Mouse (Mus musculus) liver, embryonic 15.5 days (tissue): ENCODE results near the gene Acsl6. TPM values are rescaled to one million over a fixed set of nuclear protein-coding genes. Genes with fewer than 3 reads are reported as not detected.
"Not testable (repeated sequence)": the region's sequence is repeated elsewhere in the genome, so short reads cannot be mapped to it uniquely, and the experiment has no call there.

Experiments
- ATAC-seq: fragments of 200-750 bp; cut with Nextera tagmentation; 2 replicates; pipeline ENCODE4 v1.8.0; 2017; ENCODE audit warnings: moderate number of reproducible peaks, mild to moderate bottlenecking, moderate library complexity; ENCODE audit not compliant: insufficient read depth
- H3K27ac ChIP-seq: fragments of 300-500 bp; sonication (generic); replicated peaks from 2 replicates; pipeline ENCODE4 v1.5.1; 2015; ENCODE audit warnings: mild to moderate bottlenecking, inconsistent platforms
- H3K27me3 ChIP-seq: fragments of 300-500 bp; sonication (generic); 2 replicates; pipeline ENCODE4 v1.6.1; 2015; ENCODE audit warnings: mild to moderate bottlenecking, inconsistent platforms
- H3K36me3 ChIP-seq: fragments of 300-500 bp; sonication (generic); replicated peaks from 2 replicates; pipeline ENCODE4 v1.6.1; 2015; ENCODE audit warnings: moderate library complexity, mild to moderate bottlenecking, inconsistent platforms
- H3K4me1 ChIP-seq: fragments of 300-500 bp; sonication (generic); replicated peaks from 2 replicates; pipeline ENCODE4 v1.6.1; 2015; ENCODE audit warnings: inconsistent platforms
- H3K4me2 ChIP-seq: fragments of 300-500 bp; sonication (generic); 2 replicates; pipeline ENCODE4 v1.6.1; 2015; ENCODE audit warnings: moderate library complexity, mild to moderate bottlenecking, inconsistent platforms
- H3K4me3 ChIP-seq: fragments of 300-500 bp; sonication (generic); replicated peaks from 2 replicates; pipeline ENCODE4 v1.5.1; 2015; ENCODE audit warnings: mild to moderate bottlenecking, inconsistent platforms
- H3K9ac ChIP-seq: fragments of 300-500 bp; sonication (generic); 2 replicates; pipeline ENCODE4 v1.6.1; 2015; ENCODE audit warnings: moderate library complexity, mild to moderate bottlenecking, inconsistent platforms
- H3K9me3 ChIP-seq: fragments of 300-500 bp; sonication (generic); replicated peaks from 2 replicates; pipeline ENCODE4 v1.6.1; 2016; ENCODE audit warnings: inconsistent platforms
- WGBS: fragments of 180-500 bp; shearing (Covaris S2); methylation state at CpG from one replicate; pipeline ENCODE4 v1.1.7; 2015; ENCODE audit warnings: mixed read lengths; ENCODE audit not compliant: insufficient replicate concordance; 5-methylcytosine and 5-hydroxymethylcytosine counted together
- polyA plus RNA-seq: library from polyadenylated mRNA; unstranded; fragments of >200 nt; fragmentation: Nextera tagmentation; extraction: Ambion mirVana; gene quantifications from 2 replicates; pipeline ENCODE4 v1.2.1, GENCODE M21; 2015

The Acsl6 gene
- polyA plus RNA-seq, 1 experiment from 2014 or later = 1.3 TPM

- Histone ChIP-seq H3K4me3 (no peak overlapping the region), H3K4me1 (no peaks in the 10 kb centered on the region), H3K27ac (no peak overlapping the region), H3K36me3 (no peaks in the 10 kb centered on the region), H3K9ac (no peak overlapping the region), H3K27me3 (no peaks in the 10 kb centered on the region), H3K9me3 (no peaks in the 10 kb centered on the region), H3K4me2 (no peak overlapping the region)
- WGBS = 54% methylated on average over 12 of the region's 12 CpGs
- ATAC-seq = no peak
Observed at GRCm38 (mm10) chr11:54293980-54294807, 9.4 kb upstream of the Acsl6 start.

- no peak overlapping the region for H3K4me3 ChIP-seq
- no peak overlapping the region for H3K27ac ChIP-seq
- no peaks in the 10 kb centered on the region for H3K36me3 ChIP-seq
- 56% methylated on average over 4 of the region's 4 CpGs for WGBS
- H3K4me1 ChIP-seq = no peaks in the 10 kb centered on the region
- H3K9ac ChIP-seq = no peak overlapping the region
- no peak overlapping the region for H3K4me2 ChIP-seq
- no peaks in the 10 kb centered on the region for H3K9me3 ChIP-seq
- no peak for ATAC-seq
- no peaks in the 10 kb centered on the region for H3K27me3 ChIP-seq
Observed at GRCm38 (mm10) chr11:54295971-54296370, 7.6 kb upstream of the Acsl6 start.

- Histone ChIP-seq H3K4me3 (no peak overlapping the region), H3K4me2 (no peak overlapping the region), H3K9me3 (no peaks in the 10 kb centered on the region), H3K4me1 (no peaks in the 10 kb centered on the region), H3K9ac (no peak overlapping the region), H3K36me3 (no peaks in the 10 kb centered on the region), H3K27ac (no peak overlapping the region), H3K27me3 (peaks cover 3% of the 10 kb centered on the region)
- WGBS = 73% methylated on average over 1 of the region's 1 CpGs
- no peak for ATAC-seq
Observed at GRCm38 (mm10) chr11:54296734-54297133, 6.9 kb upstream of the Acsl6 start.

GRCm38 (mm10) chr11:54297471-54297870, 6.1 kb upstream of the Acsl6 start:
- H3K4me1 ChIP-seq, H3K4me2 ChIP-seq, H3K4me3 ChIP-seq, H3K27ac ChIP-seq, H3K36me3 ChIP-seq, ATAC-seq, H3K9ac ChIP-seq, H3K9me3 ChIP-seq: not testable (repeated sequence)
- peaks cover 10% of the 10 kb centered on the region for H3K27me3 ChIP-seq
- WGBS = 80% methylated on average over 2 of the region's 2 CpGs

GRCm38 (mm10) chr11:54298777-54299176, 4.8 kb upstream of the Acsl6 start:
- no peak for ATAC-seq

GRCm38 (mm10) chr11:54301994-54302393, 1.6 kb upstream of the Acsl6 start:
- Histone ChIP-seq H3K36me3 (no peaks in the 10 kb centered on the region), H3K4me2 (no peak overlapping the region), H3K27me3 (peaks cover 51% of the 10 kb centered on the region), H3K9ac (no peak overlapping the region), H3K4me1 (0 out of 2 replicates have a peak, but pooled peaks cover 6% of the 10 kb centered on the region), H3K4me3 (no peak overlapping the region), H3K27ac (no peak overlapping the region), H3K9me3 (no peaks in the 10 kb centered on the region)
- no peak for ATAC-seq
- 65% methylated on average over 8 of the region's 8 CpGs for whole genome bisulfite sequencing

More at GRCm38 (mm10) chr11:54298777-54299176, 4.8 kb upstream of the Acsl6 start:
- Histone ChIP-seq H3K27me3 (peaks cover 23% of the 10 kb centered on the region), H3K27ac (no peak overlapping the region), H3K4me2 (no peak overlapping the region), H3K9me3 (no peaks in the 10 kb centered on the region), H3K4me1 (no peaks in the 10 kb centered on the region), H3K4me3 (no peak overlapping the region), H3K36me3 (no peaks in the 10 kb centered on the region), H3K9ac (no peak overlapping the region)

- ATAC-seq = no peak
- Histone ChIP-seq H3K4me3 (no peak overlapping the region), H3K9me3 (no peaks in the 10 kb centered on the region), H3K36me3 (no peaks in the 10 kb centered on the region), H3K4me2 (no peak overlapping the region), H3K4me1 (0 out of 2 replicates have a peak, but pooled peaks cover 6% of the 10 kb centered on the region), H3K27me3 (peaks cover 51% of the 10 kb centered on the region), H3K9ac (no peak overlapping the region), H3K27ac (no peak overlapping the region)
- WGBS = 69% methylated on average over 3 of the region's 3 CpGs
Observed at GRCm38 (mm10) chr11:54302606-54303005, 992 bp upstream of the Acsl6 start.

GRCm38 (mm10) chr11:54303076-54303727, 396 bp upstream of the Acsl6 start:
- Histone ChIP-seq H3K9me3 (no peaks in the 10 kb centered on the region), H3K27me3 (peaks cover 51% of the 10 kb centered on the region), H3K4me2 (no peak overlapping the region), H3K36me3 (no peaks in the 10 kb centered on the region), H3K9ac (no peak overlapping the region), H3K4me1 (0 out of 2 replicates have a peak, but pooled peaks cover 6% of the 10 kb centered on the region), H3K27ac (no peak overlapping the region), H3K4me3 (no peak overlapping the region)
- no peak for ATAC-seq
- 20% methylated on average over 6 of the region's 6 CpGs for WGBS

- 0 out of 2 replicates have a peak, but pooled peaks cover 6% of the 10 kb centered on the region for H3K4me1 ChIP-seq
- H3K36me3 ChIP-seq = no peaks in the 10 kb centered on the region
- H3K9ac ChIP-seq = no peak overlapping the region
- no peak overlapping the region for H3K27ac ChIP-seq
- H3K4me3 ChIP-seq = peak overlapping the region; percentile 36
- 4% methylated on average over 7 of the region's 7 CpGs for whole genome bisulfite sequencing
- no peak for ATAC-seq
- peaks cover 51% of the 10 kb centered on the region for H3K27me3 ChIP-seq
- no peaks in the 10 kb centered on the region for H3K9me3 ChIP-seq
- H3K4me2 ChIP-seq = peak overlapping the region; percentile 60
Observed at GRCm38 (mm10) chr11:54304471-54304873, 874 bp downstream of the Acsl6 start.

GRCm38 (mm10) chr11:54305331-54305730, 1.7 kb downstream of the Acsl6 start:
- Histone ChIP-seq H3K9ac (no peak overlapping the region), H3K4me2 (no peak overlapping the region), H3K4me3 (no peak overlapping the region), H3K9me3 (no peaks in the 10 kb centered on the region), H3K36me3 (no peaks in the 10 kb centered on the region), H3K27me3 (peaks cover 51% of the 10 kb centered on the region), H3K27ac (no peak overlapping the region), H3K4me1 (0 out of 2 replicates have a peak, but pooled peaks cover 6% of the 10 kb centered on the region)
- ATAC-seq = no peak
- WGBS = 55% methylated on average over 3 of the region's 3 CpGs

GRCm38 (mm10) chr11:54307139-54307816, 3.7 kb downstream of the Acsl6 start:
- H3K27me3 ChIP-seq = peaks cover 43% of the 10 kb centered on the region
- peaks cover 12% of the 10 kb centered on the region; the same call in 1 of the 2 replicates for H3K4me1 ChIP-seq
- H3K4me2 ChIP-seq = no peak overlapping the region
- WGBS = 38% methylated on average over 7 of the region's 7 CpGs
- no peak overlapping the region for H3K4me3 ChIP-seq
- ATAC-seq = no peak
- no peak overlapping the region for H3K27ac ChIP-seq
- no peaks in the 10 kb centered on the region for H3K9me3 ChIP-seq
- H3K36me3 ChIP-seq = no peaks in the 10 kb centered on the region
- H3K9ac ChIP-seq = no peak overlapping the region
